Mouse (Mus musculus) heart, adult 2 months (tissue): ENCODE results near the gene Cdh4.

Source experiments
- CTCF ChIP-seq: fragments of 200-600 bp; IDR thresholded peaks from 2 replicates; pipeline ENCODE4 v1.8.1; 2022; ENCODE audit warnings: antibody characterized with exemption, mild to moderate bottlenecking, moderate library complexity
- EP300 ChIP-seq: fragments of 200-500 bp; IDR thresholded peaks from 2 replicates; pipeline ENCODE4 v1.6.1; 2011; ENCODE audit warnings: low read depth, low read length, control low read depth; ENCODE audit not compliant: insufficient read depth
- POLR2A ChIP-seq: fragments of 200-500 bp; IDR thresholded peaks from 2 replicates; pipeline ENCODE4 v1.6.1; 2011; ENCODE audit warnings: mild to moderate bottlenecking, low read depth, low read length, control low read depth; ENCODE audit not compliant: insufficient read depth

GRCm38 (mm10) chr2:179794354-179794753, 352.1 kb downstream of the Cdh4 start:
- no peak for TF ChIP-seq CTCF
- TF ChIP-seq POLR2A: no peak
- TF ChIP-seq EP300: no peak
